Mouse (Mus musculus) left cerebral cortex, adult 11 months (tissue): Measurements from ENCODE around the gene Crispld2.

Source experiments
- DNase-seq: peaks from one replicate; pipeline ENCODE4 v3.0.0; 2022; ENCODE audit warnings: low spot score

Gene Crispld2

DNA sequence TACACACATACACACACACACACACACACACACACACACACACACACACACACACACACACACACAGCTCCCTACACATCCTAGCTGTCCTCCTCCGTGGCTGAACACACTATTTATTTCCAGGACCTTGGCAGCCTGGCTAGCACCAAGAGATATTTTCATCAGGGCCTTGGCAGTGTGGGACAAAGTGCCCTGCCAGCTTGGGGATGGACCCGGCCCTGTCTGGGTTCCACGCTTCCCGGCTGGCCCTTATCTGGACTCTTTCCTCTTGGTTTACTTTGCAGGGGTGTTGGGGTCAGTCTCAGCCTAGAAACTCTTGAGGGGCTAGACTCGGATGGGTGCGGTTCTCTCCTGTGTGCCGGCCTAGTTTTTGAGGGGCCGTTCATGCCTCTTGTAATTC, 8.2 kb downstream of the Crispld2 start:
- DNase-seq, result no peak

DNA sequence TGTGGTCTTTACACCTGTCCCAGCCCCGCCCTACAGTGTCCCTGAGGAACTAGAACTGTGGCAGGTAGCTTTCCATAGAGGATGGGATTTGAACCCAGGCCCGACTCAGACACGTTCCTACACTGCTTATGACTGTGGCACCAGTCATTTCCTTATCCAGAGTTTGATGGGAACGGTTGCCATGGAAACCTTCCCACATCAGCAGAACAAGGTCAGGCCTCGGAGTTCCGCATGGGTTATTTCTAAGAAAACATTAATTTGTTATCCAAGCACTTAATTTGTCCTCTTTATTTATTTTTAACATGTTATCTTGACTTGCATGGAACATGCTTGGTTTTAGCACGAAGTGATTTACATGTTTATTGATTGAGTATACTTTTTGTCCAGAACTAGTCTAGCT, 9.5 kb downstream of the Crispld2 start:
- no peak for DNase-seq

DNA sequence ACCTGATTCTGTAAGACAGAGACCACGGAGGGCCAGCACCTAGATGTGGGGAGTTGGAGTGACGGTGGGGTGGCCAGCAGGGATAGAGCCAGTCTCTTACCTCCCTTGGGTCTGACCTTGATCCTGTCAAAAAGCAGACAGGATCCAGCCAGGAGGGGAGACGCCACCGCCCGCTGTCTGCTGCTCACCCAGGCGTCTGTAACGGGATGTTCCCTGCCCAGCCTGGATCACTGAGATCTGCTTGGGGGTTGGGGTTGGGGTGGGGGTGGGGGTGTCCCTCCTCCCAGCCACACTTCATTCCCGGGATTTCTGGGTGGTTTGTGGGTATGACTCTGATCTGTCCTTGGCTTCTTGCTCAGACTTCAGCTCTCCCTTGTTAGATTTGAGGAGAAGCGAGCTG, 10.1 kb downstream of the Crispld2 start:
- no peak for DNase-seq

DNA sequence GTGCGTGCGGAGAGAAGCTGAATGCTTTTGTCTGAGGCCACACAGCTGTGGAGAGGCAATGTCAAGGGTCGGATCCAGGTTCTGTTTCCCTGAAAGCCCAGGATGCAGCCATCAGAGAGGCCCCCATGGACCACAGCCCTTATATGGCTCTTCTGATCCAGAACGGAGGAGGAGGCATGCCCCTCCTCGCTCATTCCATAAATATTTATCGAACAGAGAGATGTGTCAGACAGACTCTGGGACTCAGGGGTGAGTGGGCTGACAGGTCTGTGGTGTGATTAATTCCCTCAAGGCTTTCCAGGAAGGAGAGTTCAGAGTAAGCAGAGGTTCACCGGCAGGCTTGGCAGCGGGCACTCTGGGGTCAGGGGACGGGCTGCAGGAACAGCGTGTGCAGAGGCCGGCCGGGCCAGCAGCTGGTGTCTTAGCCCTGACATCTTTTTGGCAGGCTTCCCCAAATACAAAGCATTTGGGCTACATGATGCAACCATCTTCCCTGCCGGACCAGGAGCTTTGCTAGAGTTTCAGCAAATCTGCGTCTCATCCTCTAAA, 12.0 kb downstream of the Crispld2 start:
- no peak for DNase-seq

DNA sequence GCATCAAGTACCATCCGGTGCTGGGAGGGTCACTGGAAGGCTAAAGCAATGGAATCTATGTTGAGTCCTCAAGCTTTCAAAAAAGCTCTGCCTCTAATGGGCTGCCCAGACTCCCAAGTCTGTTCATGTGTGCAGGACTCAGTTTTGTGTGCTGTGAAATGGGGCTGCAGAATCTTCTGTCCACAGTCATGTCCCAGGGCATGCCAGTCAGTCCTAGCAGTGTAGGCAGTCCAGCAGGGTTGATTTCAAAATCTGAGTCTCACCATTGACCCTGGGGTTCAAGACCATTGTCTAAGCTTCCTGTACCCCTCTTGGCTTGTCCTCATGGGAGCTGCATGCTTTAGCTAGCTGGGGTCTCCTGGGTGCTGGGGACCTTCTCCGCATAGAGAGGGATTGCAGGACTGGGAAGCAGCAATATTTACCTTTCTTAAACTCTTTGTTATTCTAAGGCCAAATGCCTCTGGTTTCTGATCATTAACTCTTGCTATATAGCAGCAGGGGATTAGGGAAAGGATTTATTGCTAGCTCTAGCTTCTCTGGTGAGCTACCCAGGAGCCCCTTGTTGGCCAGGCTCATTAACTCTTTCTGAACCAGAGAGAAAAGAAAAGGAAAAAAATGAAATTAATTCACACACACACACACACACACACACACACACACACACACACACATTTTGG, 12.6 kb downstream of the Crispld2 start:
- DNase-seq, result no peak

DNA sequence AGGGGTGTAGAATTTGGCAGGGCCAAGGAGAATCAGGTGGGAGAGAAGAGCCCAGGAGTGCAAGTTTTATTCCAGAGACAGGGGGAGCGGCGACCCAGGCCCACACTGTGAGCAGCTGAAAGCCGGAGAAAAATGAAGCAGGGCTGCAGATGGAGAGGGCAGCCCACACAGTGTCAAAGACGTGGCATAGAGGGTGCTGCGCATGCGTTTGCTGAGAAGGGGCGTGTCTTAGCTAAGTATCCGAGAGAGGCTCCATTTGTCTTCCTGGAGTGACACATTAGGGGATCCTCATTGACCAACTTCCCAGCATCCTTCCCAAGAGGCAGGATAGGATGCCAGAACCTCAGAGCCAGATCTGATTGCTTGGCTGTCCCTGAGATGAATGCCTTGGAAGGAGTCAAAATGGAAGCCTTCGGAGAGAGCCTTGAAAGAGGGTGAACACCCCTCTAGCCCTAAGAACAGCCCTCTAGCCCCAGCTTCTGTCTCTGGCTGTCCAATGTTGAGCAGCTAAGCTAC, 14.5 kb downstream of the Crispld2 start:
- DNase-seq, result no peak

DNA sequence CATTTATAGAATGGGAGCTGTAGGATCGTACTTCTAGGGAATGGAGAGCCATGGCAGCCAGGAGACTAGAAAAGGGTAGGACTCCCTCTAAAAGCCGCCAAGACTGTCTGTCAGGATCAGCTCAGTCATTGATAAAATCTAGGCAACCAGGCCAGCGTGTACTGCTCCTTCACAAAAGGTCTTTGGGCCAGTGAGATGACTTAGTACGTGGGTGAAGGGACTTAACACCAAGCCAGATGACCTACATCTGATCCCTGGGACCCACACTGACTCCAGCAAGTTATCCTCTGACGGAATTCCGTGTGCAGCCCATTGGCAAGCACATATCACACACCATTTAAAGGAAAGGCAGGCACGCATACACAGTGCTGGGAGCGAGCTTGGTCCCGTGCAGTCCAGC, 14.9 kb downstream of the Crispld2 start:
- DNase-seq, result no peak

DNA sequence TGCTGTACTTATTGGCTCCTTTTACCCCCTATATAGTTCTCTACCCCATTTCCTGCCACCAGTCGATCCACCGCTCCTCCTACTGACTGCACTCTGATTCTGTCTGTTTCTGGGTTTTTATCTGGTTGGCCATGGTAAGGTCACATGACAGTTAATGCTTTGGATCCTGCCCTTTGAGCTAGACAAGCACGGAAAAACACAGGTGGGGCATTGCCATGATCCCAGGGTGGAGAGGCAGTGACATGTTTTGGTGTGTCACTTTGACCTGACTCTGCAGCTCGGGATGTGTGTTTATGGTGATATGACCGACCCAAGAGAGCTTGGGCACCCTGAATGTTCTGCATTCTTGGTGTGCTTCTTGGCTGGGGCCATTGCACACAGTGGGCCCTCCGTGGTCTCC, 17.0 kb downstream of the Crispld2 start:
- no peak for DNase-seq

DNA sequence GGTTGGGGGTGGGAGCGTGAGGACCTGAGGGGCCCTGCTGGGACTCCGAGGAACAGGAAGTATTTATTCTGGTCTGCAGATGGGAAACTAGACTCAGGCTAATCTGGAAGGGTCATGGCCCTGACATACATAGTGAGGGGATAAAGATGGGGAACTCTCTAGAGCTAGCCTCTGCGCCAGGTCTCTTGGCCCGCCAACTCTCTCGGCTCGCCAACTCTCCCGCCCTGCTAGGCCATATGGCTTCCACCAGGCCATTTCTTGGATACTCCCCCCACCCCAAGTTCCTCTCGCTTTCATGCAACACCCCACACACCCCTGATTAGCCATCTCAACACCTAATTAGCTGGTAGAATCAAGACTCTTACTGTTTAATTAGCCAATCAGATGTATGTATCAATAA, 20.3 kb downstream of the Crispld2 start:
- no peak for DNase-seq

DNA sequence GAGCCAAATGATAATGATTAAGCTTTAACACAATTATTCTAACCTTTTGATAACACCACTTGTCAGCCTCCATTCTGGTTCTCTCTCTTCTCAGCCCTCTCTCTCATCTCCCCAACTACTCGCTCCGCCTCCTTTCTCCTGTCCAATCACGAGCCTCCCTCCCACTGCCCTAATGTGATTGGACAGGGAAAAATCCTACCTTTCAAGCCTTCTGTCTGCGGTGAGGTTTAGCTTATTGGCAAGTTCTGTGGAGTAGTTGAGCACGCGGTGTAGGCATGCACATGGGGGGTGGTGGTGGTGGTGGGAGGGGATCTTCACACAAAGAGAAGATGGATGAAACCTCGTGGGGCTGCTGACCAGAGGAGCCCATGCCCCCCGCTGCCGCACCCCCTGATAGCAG, 20.7 kb downstream of the Crispld2 start:
- DNase-seq, result no peak

DNA sequence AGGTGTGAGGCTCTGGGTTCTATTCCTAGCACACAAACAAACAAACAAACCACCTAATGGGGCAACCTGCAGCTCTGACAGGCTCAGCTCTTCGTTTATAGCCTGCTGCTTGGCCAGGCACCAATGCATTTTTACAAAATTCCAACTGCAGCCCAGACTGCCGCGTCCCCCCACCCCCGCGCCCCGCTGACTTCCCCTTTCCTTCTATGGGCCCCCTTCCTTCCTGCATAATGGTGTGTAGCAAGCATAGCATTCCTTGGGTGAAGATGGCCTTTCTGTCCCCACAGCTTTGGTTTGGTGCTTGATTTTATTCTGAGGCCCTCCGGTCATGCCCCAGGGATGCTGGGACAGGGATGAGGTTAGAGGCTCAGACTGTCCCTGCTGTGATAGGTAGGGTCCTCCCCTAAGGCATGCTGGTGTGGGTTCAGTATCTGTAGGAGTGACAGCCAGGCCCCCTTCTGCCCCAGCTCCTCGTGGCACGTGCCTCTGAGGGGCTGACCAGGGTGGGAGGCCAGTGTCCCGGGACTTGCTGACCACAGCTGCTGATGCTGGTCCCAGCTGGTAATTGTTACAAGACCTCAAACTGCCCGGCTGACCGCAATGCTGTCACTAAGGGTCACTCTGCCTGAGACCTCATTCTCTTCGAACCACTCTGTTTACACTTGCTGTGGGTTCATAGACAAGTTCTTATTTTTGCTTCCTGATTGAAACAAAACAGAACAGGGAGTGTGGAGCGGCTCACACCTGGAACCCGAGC, 22.2 kb downstream of the Crispld2 start:
- no peak for DNase-seq

DNA sequence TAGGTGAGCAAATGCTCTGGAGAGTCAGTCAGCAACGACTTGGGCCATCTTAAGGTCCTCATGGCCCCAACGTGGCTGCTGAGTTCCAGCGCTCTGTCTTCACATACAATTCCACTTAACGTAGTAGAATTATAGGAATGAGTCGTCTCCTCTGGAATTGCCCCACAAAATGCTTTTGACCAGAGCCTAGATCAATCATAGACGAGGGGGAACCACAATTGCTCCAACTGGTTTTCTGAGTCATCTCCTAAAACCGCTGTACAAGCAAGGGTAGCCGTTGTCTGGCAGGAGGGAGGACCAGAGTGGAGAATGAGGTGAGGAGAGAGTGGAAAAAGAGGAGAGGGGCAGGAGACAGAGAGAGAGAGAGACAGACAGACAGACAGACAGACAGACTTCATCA, 23.7 kb downstream of the Crispld2 start:
- DNase-seq, result no peak

DNA sequence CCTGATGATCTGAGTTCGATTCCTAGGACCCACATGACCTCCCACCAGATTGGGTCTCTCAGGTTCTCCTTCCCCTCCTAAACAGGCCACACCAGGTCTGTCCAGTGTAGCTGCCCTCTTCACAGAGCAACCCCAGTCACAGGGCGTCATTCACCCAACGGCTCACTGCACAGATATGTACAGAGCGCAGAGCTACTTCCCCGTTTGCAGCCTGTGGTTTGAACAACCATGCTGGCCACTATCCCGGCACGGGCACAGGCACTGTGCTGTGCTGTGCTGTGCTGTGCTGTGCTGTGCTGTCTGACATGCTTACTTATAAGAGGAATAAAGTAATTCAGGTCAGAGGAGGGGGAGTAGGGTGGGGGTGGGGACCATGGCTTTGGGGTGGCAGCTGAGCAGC, 24.2 kb downstream of the Crispld2 start:
- DNase-seq, result no peak

DNA sequence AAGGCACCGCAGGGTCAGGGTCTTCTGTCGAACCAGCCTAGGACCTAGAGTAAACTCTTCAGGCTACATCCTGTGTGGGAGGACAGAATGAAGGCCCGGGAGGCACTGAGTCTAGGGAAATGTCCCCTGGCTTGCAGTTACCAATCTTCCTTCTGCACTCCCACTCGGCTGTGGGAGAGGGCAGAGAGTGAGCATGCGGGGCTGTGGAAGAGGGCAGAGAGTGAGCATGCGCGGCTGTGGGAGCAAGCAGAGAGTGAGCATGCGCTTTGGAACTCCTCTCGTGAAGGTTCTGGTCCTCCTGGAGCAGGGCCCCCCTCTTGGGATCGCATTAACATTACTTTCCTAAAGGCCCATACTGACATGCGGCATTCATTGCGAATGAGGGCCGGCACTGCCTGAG, 25.1 kb downstream of the Crispld2 start:
- DNase-seq, result no peak

DNA sequence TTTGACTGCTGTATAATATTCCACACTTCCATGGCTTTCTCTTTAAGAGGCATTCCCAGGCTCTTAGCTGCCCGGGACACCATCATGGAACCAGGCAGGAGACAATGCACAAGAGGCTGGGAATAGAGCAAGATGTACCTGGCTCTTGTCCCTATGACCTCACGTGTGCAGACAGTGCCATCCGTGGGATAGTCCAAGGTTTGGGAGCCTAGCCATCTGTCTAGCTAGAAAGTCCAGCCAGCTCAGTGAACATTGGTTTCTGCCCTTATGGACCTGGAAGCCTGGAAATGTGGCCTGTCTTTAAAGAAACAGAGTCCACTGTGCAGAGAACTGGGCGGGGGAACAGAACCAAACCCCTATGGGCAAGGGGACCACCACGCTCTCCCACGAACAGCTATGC, 25.5 kb downstream of the Crispld2 start:
- DNase-seq, result no peak

DNA sequence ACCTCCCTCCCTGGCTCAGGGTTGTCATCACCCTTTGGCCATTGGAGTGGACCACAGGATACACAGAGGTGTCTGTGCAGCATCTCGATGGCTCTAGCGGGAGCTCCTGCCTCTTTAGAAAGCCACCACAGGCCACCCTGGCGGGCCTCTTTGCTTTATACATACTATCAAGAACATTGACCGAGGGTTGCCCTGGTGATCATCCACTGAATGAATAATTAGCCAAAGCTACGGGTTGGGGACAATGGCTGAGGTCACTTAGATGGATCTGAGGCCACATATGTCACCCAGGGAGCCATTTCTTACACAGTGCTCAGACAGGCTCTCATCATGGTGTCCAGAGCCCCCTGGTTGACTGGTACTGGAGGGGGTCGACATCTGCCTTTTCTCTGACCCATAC, 26.1 kb downstream of the Crispld2 start:
- no peak for DNase-seq

DNA sequence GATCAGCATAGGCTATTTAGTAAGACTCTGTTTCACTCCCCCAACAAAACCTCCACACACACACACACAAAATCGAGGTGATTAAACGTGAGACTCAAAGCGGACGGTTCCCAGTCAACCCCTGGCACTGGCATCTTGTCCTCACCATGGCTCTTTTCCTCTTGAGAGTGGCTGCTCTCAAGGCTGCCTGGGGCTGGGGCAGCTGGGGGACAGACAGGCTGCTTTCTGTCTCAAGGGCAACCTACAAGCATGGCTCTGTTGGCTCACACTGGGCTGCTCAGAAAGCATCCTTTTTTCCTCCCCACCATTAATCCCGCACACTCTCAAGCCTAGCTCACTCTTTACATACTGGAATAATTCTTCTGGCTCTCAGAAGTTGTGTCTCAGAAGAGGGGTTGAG, 27.1 kb downstream of the Crispld2 start:
- no peak for DNase-seq

DNA sequence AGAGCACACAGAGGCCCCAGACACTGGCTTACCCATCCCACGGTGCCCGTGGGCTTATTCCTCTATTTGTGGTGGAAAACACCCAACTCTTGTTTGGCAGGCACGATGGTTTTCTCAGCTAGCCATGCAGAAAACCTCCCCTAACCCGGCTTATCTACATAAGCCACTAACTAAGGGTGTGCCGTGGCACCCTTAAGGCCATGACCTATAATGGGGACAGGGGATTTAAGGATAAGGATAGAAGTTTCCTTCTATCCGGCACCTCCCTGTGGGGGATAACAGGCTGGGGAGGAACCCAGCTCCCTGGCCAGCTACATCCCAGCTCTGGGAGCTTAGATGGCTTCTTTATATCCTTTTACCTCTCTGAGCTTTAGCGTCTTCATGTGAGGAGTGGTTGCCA, 28.1 kb downstream of the Crispld2 start:
- no peak for DNase-seq

DNA sequence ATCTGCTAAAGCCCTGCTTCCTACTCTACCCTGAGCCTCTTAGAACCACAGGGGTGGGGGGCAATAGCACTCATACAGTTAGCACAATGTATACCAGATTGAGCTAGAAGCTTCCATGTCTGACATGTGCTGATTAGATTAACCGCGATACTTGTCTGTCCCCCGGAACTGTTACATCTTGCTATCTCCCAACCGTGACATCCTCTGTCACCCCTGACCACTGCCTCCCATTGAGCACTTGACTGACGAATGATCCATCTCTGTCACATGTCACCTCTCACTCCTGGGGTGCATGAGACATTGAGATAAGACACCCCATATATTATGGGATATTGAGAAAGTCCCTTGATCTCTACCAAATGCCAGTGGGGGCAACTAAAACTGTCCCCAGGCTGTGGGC, 34.0 kb downstream of the Crispld2 start:
- DNase-seq, result no peak

DNA sequence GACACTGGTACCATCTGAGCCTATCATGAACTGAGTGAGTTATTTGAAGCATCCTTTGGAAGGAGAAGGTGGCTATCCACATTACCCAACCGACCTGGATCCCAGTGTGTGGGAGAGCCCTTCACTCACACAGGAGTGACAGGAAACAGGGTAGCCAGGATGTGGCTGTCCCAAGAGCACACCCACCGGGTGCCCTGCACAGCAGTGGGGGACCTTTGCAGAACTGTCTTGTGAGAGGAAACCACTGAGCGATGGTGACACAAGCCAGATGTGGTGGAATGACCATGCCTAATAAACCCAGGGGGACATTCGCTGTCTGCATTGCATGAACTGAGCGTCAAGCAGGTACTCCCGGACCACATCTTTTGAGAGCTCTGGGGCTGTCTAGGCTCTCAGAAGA, 34.8 kb downstream of the Crispld2 start:
- DNase-seq, result no peak

DNA sequence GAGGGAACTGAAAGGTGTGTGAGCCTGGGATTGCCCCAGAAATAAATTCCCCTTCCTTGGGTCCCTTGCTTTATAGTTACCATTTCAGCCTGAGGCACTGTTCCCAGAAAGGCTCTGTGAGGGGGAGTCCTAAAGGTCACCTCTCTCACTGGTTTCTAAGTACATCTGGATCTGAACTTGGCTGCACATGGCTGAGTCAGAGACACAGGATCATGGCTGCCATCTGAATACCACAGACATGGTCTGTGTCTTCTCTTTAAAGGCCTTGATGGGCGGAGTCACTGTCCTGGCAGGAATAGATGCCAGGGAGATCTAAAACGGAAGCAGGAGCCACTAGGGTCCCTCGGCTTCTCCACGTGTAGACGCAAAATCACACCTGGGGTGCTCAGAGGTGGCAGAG, 38.2 kb downstream of the Crispld2 start:
- DNase-seq, result no peak

DNA sequence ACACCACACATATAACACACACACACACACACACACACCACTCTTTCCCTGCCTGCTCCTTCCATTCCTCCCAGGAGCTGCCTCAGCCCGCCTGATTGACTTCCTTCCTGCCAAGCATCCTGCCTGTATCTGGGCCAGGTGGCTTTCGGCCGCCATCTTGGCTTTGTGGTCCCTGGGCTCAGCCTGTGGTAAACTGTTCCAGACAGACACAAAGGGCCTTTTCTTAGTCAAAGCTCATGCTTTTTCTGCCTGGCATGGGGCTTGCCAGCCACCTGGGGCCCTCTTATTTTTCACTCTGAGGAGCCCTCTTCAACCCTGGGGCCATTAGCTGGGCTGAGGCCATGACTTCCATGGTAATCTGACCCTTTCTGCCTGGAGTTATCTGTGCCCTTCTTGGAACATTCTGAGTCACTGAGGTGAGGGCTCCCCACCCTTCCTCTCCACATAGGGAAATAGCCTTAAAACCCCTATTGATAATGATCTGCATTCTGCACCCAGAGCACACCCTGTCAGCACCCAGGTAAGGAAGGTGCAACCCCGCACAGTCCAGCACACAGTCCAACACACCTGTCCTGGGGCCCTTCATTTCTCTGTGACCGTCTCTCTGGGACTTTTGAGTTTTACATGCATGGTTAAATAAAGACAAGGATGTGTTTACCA, 40.4 kb downstream of the Crispld2 start:
- no peak for DNase-seq

DNA sequence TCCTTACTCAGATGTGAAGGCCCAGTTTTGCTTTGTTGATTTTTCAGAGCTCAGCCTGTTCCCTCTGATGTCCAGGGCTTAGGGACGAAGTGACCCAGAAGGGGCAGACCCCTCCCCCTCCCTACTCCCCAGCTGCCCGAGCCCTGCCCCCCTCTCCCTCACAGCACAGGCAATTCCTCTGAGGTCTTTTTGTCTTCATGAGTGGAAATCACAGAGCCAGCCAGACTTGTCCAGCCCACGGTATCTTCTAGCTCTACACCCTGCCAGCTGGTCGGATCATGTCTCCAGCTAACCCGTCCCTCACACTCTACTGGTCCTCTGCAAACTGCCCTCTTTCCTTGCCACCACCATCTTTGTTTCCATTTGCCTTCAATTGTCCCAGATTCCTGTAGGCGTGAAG, 42.2 kb downstream of the Crispld2 start:
- DNase-seq, result no peak
